In genomic region chr9:123207895-123208294, GRCm38 (mm10) we compare ENCODE assay signal across 34 mouse cellular contexts. TPM values are rescaled to one million over a fixed set of nuclear protein-coding genes. Genes with fewer than 3 reads are reported as not detected.
DNase-seq lines count a peak whose midpoint lies in the region; ATAC-seq and TF ChIP-seq lines count a peak whose summit lies in the region.
"Had no signal": no experiment of that assay in that cellular context is flagged by ENCODE, and none has a peak within 500 bp of the region (broad histone marks: within the 10 kb centered on the region; RNA-seq: fewer than 3 reads in every experiment).

No protein-coding gene starts in this region.

- TF ChIP-seq CTCF in stomach, postnatal 0 days (IDR thresholded peaks at IDR 0.05; ENCODE audit: low read depth) = no peak

- 73% methylated on average over 1 of the region's 1 CpGs for WGBS in liver, embryonic 16.5 days (ENCODE audit: insufficient replicate concordance)
- 95% methylated on average over 1 of the region's 1 CpGs for WGBS in stomach, postnatal 0 days

- no peak for TF ChIP-seq EP300 in stomach, postnatal 0 days (optimal IDR thresholded peaks at IDR 0.05)

- H3K4me3 ChIP-seq in liver, embryonic 16.5 days (ENCODE audit: low read depth, low read length) = no peak overlapping the region
- no peak overlapping the region for H3K4me3 ChIP-seq in stomach, postnatal 0 days (ENCODE audit: low read depth, low read length)
- H3K4me3 ChIP-seq: embryonic facial prominence, embryonic 12.5 days; forebrain, embryonic 15.5 days; gastrocnemius, adult 2 months; heart, adult 2 months; heart, embryonic 12.5 days; layer of hippocampus, adult 2 months; megakaryocyte, embryonic 14.5 days; midbrain, embryonic 12.5 days; myocyte; neural tube, embryonic 12.5 days; stomach, embryonic 15.5 days had no signal

- DNase-seq in cerebellum, postnatal 4 days (ENCODE audit: low spot score in 2 of 2) = no peak
- DNase-seq in liver = no peak
- peak; percentile 3 to 5 for DNase-seq in cerebellum, postnatal 36 days
- DNase-seq in stomach, postnatal 0 days (ENCODE audit: low spot score) = peak; percentile 38
- DNase-seq in testis, postnatal 14 days (ENCODE audit: low spot score) = no peak
- DNase-seq in thymus, postnatal 0 days (ENCODE audit: low spot score) = no peak
- DNase-seq: adrenal gland, adult 8-10 months; embryo, embryonic 11 days; gastrocnemius, adult 2 months; gastrocnemius, postnatal 36 days; heart, adult 2 months; kidney, adult 2 months; kidney, postnatal 36 days; left cerebral cortex, postnatal 4 days; lung, adult 18-20 months; lung, postnatal 4 days; right cerebral cortex, postnatal 14 days; thymus, adult 18-20 months had no signal

- H3K4me2 ChIP-seq in liver, embryonic 16.5 days (ENCODE audit: low read depth, low read length) = no peak overlapping the region
- no peak overlapping the region for H3K4me2 ChIP-seq in stomach, postnatal 0 days (replicated peaks; ENCODE audit: low read depth)
- H3K4me2 ChIP-seq: embryonic facial prominence, embryonic 12.5 days; forebrain, embryonic 15.5 days; heart, embryonic 12.5 days; hindbrain, embryonic 14.5 days; midbrain, embryonic 12.5 days; neural tube, embryonic 12.5 days; stomach, embryonic 15.5 days had no signal

- H3K9ac ChIP-seq in liver, embryonic 16.5 days (ENCODE audit: low read depth, low read length) = no peak overlapping the region
- H3K9ac ChIP-seq in stomach, postnatal 0 days (ENCODE audit: low read length) = no peak overlapping the region
- H3K9ac ChIP-seq: embryonic facial prominence, embryonic 12.5 days; forebrain, embryonic 15.5 days; heart, embryonic 12.5 days; hindbrain, embryonic 14.5 days; midbrain, embryonic 12.5 days; neural tube, embryonic 12.5 days; stomach, embryonic 15.5 days had no signal

- no peaks in the 10 kb centered on the region for H3K4me1 ChIP-seq in liver, embryonic 16.5 days (ENCODE audit: control insufficient read depth, low read depth, low read length)
- H3K4me1 ChIP-seq in stomach, postnatal 0 days (replicated peaks; ENCODE audit: control insufficient read depth, insufficient read depth) = no peaks in the 10 kb centered on the region; the same call in 1 of the 2 replicates
- H3K4me1 ChIP-seq: embryonic facial prominence, embryonic 12.5 days; forebrain, embryonic 15.5 days; midbrain, embryonic 12.5 days; neural tube, embryonic 12.5 days; stomach, embryonic 15.5 days had no signal

- ATAC-seq in cerebellum, adult (ENCODE audit: insufficient number of reproducible peaks, low FRiP score, low TSS enrichment) = peak; percentile 36; the same call in 1 of the 2 replicates
- peak; percentile 32 for ATAC-seq in liver, embryonic 16.5 days (ENCODE audit: low read depth)
- ATAC-seq in stomach, postnatal 0 days (ENCODE audit: low FRiP score, low TSS enrichment) = peak; percentile 30; the same call in 1 of the 2 replicates
- ATAC-seq: activated CD4-positive, CD25-positive, alpha-beta regulatory T cell, adult 4 months; forebrain, embryonic 15.5 days; lung, postnatal 0 days had no signal

- no peaks in the 10 kb centered on the region for H3K27me3 ChIP-seq in liver, embryonic 16.5 days (ENCODE audit: control insufficient read depth, insufficient read depth, low read depth, low read length)
- no peaks in the 10 kb centered on the region for H3K27me3 ChIP-seq in stomach, postnatal 0 days (ENCODE audit: control insufficient read depth, insufficient read depth, low read length)
- H3K27me3 ChIP-seq: CH12.LX; embryonic facial prominence, embryonic 12.5 days; forebrain, embryonic 15.5 days; heart, embryonic 12.5 days; midbrain, embryonic 12.5 days; neural tube, embryonic 12.5 days; stomach, embryonic 15.5 days had no signal

- H3K36me3 ChIP-seq in liver, embryonic 16.5 days (ENCODE audit: control insufficient read depth, insufficient read depth) = no peaks in the 10 kb centered on the region
- no peaks in the 10 kb centered on the region for H3K36me3 ChIP-seq in stomach, postnatal 0 days (ENCODE audit: control insufficient read depth, insufficient read depth, low read length)
- H3K36me3 ChIP-seq: embryonic facial prominence, embryonic 12.5 days; forebrain, embryonic 15.5 days; heart, embryonic 12.5 days; midbrain, embryonic 12.5 days; neural tube, embryonic 12.5 days; stomach, embryonic 15.5 days had no signal

- no peak overlapping the region for H3K27ac ChIP-seq in liver, embryonic 16.5 days (ENCODE audit: low read length)
- peak overlapping the region; percentile 70; the same call in 1 of the 2 replicates for H3K27ac ChIP-seq in stomach, postnatal 0 days (replicated peaks)
- H3K27ac ChIP-seq: embryonic facial prominence, embryonic 12.5 days; forebrain, embryonic 15.5 days; gastrocnemius, adult 2 months; heart, adult 2 months; hindbrain, embryonic 14.5 days; layer of hippocampus, adult 2 months; midbrain, embryonic 12.5 days; neural tube, embryonic 12.5 days had no signal

- H3K9me3 ChIP-seq in liver, embryonic 16.5 days (replicated peaks; ENCODE audit: control insufficient read depth, low read length) = no peaks in the 10 kb centered on the region
- H3K9me3 ChIP-seq in stomach, postnatal 0 days (ENCODE audit: control insufficient read depth, low read length) = no peaks in the 10 kb centered on the region
- H3K9me3 ChIP-seq: embryonic facial prominence, embryonic 12.5 days; forebrain, embryonic 15.5 days; heart, embryonic 12.5 days; midbrain, embryonic 12.5 days; neural tube, embryonic 12.5 days; stomach, embryonic 15.5 days had no signal

RNA-seq across cellular contexts. Expression of gene Cdcp1, which starts 7.9 kb away (rescaled TPM):
- polyA plus RNA-seq in liver, embryonic 16.5 days (2015; fragmentation: Nextera tagmentation; extraction: Ambion mirVana) = 0.78 and 1.2 TPM in 2 replicates
- polyA plus RNA-seq in stomach, postnatal 0 days (2015; fragmentation: Nextera tagmentation; extraction: Ambion mirVana) = 7.4 and 7.9 TPM in 2 replicates
- polyA plus RNA-seq in thymus, postnatal 0 days (2015; fragmentation: Nextera tagmentation; extraction: Ambion mirVana) = 5.6 and 6.8 TPM in 2 replicates
- polyA plus RNA-seq: C2C12, myocyte had no signal

RNA-seq across cellular contexts. Expression of gene Tmem158, which starts 52.7 kb away (rescaled TPM):
- 0.71 and 0.75 TPM in 2 replicates for polyA plus RNA-seq in liver, embryonic 16.5 days (2015; fragmentation: Nextera tagmentation; extraction: Ambion mirVana)
- 15.1 and 16.8 TPM in 2 replicates for polyA plus RNA-seq in stomach, postnatal 0 days (2015; fragmentation: Nextera tagmentation; extraction: Ambion mirVana)
- polyA plus RNA-seq in thymus, postnatal 0 days (2015; fragmentation: Nextera tagmentation; extraction: Ambion mirVana) = 7.8 and 8.7 TPM in 2 replicates

RNA-seq across cellular contexts. Expression of gene Clec3b, which starts 57.1 kb away (rescaled TPM):
- 0.20 TPM in 1 of 2 replicates, not detected in the other for polyA plus RNA-seq in liver, embryonic 16.5 days (2015; fragmentation: Nextera tagmentation; extraction: Ambion mirVana)
- polyA plus RNA-seq in stomach, postnatal 0 days (2015; fragmentation: Nextera tagmentation; extraction: Ambion mirVana) = 13.9 and 17.1 TPM in 2 replicates
- 2.8 and 4.2 TPM in 2 replicates for polyA plus RNA-seq in thymus, postnatal 0 days (2015; fragmentation: Nextera tagmentation; extraction: Ambion mirVana)
- polyA plus RNA-seq: activated CD4-positive, CD25-positive, alpha-beta regulatory T cell, adult 4 months; heart, embryonic 12.5 days; neural tube, embryonic 12.5 days had no signal

Comparison
In these comparisons a context has a peak if more than half of its experiments do, and no peak if none do; other contexts are left out.
1. DNase-seq: peak in cerebellum, postnatal 36 days (2 of 2) and stomach, postnatal 0 days (single experiment); none in cerebellum, postnatal 4 days (0 of 2), liver (single experiment), testis, postnatal 14 days (single experiment) and thymus, postnatal 0 days (single experiment).
2. Peak in every context shown above with its lines, with median percentiles within 50 percentile points of each other: ATAC-seq.